Mouse (Mus musculus) midbrain, embryonic 11.5 days (tissue): ENCODE measurements around the gene Klk10. TPM values are rescaled to one million over a fixed set of nuclear protein-coding genes. Genes with fewer than 3 reads are reported as not detected.
A peak's percentile ranks its signal among the peaks of the same experiment; 100 is the strongest.

Source experiments
- ATAC-seq: fragments of 200-750 bp; cut with Nextera tagmentation; 2 replicates; pipeline ENCODE4 v1.8.0; 2017; ENCODE audit warnings: moderate TSS enrichment, moderate library complexity; ENCODE audit not compliant: low FRiP score
- DNase-seq: peaks from one replicate; pipeline ENCODE4 v3.0.0; 2015; ENCODE audit warnings: low spot score; ENCODE audit errors: missing footprints
- H3K27ac ChIP-seq: fragments of 300-500 bp; sonication (generic); 2 replicates; pipeline ENCODE4 v1.5.1; 2014; ENCODE audit warnings: low read depth, low read length
- H3K27me3 ChIP-seq: fragments of 300-500 bp; sonication (generic); 2 replicates; pipeline ENCODE4 v1.6.1; 2014; ENCODE audit warnings: mild to moderate bottlenecking, low read length, moderate library complexity, mixed read lengths; ENCODE audit not compliant: control insufficient read depth, insufficient read depth
- H3K36me3 ChIP-seq: fragments of 300-500 bp; sonication (generic); 2 replicates; pipeline ENCODE4 v1.6.1; 2014; ENCODE audit warnings: mild to moderate bottlenecking, low read length, moderate library complexity, mixed read lengths; ENCODE audit not compliant: control insufficient read depth, insufficient read depth
- H3K4me1 ChIP-seq: fragments of 300-500 bp; sonication (generic); 2 replicates; pipeline ENCODE4 v1.6.1; 2014; ENCODE audit warnings: low read length; ENCODE audit not compliant: control insufficient read depth, insufficient read depth
- H3K4me2 ChIP-seq: fragments of 300-500 bp; sonication (generic); 2 replicates; pipeline ENCODE4 v1.6.1; 2014; ENCODE audit warnings: mild to moderate bottlenecking, moderate library complexity
- H3K4me3 ChIP-seq: fragments of 300-500 bp; sonication (generic); 2 replicates; pipeline ENCODE4 v1.5.1; 2014; ENCODE audit warnings: low read depth, low read length
- H3K9ac ChIP-seq: fragments of 300-500 bp; sonication (generic); 2 replicates; pipeline ENCODE4 v1.6.1; 2014; ENCODE audit warnings: low read length
- H3K9me3 ChIP-seq: fragments of 300-500 bp; sonication (generic); 2 replicates; pipeline ENCODE4 v1.6.1; 2016; ENCODE audit warnings: low read length; ENCODE audit not compliant: control insufficient read depth
- WGBS: fragments of 180-500 bp; shearing (Covaris S2); extraction: QIAGEN DNeasy Blood & Tissue Kit; methylation state at CpG from one replicate; pipeline ENCODE4 v1.1.7; 2014; 5-methylcytosine and 5-hydroxymethylcytosine counted together
- polyA plus RNA-seq: library from polyadenylated mRNA; unstranded; fragments of >200 nt; fragmentation: Nextera tagmentation; extraction: Ambion mirVana; gene quantifications from 2 replicates; pipeline ENCODE4 v1.2.1, GENCODE M21; 2014

Gene Klk10
- polyA plus RNA-seq, 1 experiment from 2014 or later = 0.29 TPM

DNA sequence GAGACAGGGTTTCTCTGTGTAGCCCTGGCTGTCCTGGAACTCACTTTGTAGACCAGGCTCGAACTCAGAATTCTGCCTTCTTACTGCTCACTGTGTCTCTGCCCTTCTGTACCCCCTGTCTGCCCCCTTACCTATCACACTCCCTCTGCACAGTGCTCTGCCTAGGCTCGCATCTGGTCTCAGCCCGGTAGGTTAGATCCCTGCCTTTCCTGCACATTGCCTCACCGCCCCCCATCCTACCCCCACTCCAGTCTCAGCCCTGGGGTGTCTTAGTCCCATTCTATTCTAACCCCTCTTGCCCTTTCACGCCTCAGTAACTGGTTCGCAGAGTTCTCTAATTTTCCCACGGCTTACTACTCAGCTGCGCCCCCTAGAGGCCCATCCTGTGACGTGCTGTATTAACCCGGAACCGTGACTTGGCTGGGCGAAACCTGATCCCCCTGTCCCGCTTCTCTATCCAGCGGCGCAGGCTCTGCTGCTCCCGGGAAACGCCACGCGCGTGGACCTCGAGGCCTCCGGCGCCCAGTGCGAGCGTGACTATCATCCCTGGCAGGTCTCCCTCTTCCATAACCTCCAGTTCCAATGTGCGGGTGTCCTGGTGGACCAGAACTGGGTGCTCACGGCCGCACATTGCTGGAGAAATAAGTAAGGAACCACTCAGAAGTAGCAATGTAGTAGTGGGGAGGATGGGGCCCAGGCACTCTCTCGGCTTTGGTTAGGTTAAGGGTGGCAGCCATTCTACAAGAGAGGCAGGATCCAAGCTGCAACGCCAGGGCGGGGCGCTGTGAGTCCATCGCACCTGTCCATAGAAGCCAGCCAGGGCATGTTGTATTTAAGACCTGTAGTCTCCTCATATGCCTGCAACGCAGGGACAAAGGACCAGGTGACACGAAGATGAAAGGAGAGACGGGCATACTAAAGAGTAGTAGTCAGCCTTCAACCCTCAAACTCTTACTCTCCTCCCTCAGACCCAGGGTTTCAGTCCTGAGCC is 1.7 kb downstream of the Klk10 start:
- 5% methylated on average over 36 of the region's 36 CpGs for WGBS
- H3K4me2 ChIP-seq = peak overlapping the region; percentile 56

GRCm38 (mm10) chr7:43785286-43785685 is 4.5 kb downstream of the Klk10 start:
- Histone ChIP-seq H3K4me3 (no peak overlapping the region), H3K36me3 (no peaks in the 10 kb centered on the region), H3K4me1 (no peaks in the 10 kb centered on the region; the same call in 1 of the 2 replicates), H3K27me3 (no peaks in the 10 kb centered on the region), H3K4me2 (no peak overlapping the region), H3K9me3 (no peaks in the 10 kb centered on the region), H3K27ac (no peak overlapping the region), H3K9ac (no peak overlapping the region)
- 90% methylated on average over 1 of the region's 1 CpGs for WGBS
- ATAC-seq (no peak), DNase-seq (no peak)

More for the DNA sequence above, 1.7 kb downstream of the Klk10 start:
- Histone ChIP-seq H3K27me3 (no peaks in the 10 kb centered on the region), H3K9me3 (no peaks in the 10 kb centered on the region), H3K27ac (no peak overlapping the region), H3K4me3 (peak overlapping the region; percentile 17), H3K4me1 (no peaks in the 10 kb centered on the region; the same call in 1 of the 2 replicates), H3K36me3 (no peaks in the 10 kb centered on the region), H3K9ac (peak overlapping the region; percentile 57; the same call in 1 of the 2 replicates)
- ATAC-seq = peak; percentile 83
- peak; percentile 99 for DNase-seq

DNA sequence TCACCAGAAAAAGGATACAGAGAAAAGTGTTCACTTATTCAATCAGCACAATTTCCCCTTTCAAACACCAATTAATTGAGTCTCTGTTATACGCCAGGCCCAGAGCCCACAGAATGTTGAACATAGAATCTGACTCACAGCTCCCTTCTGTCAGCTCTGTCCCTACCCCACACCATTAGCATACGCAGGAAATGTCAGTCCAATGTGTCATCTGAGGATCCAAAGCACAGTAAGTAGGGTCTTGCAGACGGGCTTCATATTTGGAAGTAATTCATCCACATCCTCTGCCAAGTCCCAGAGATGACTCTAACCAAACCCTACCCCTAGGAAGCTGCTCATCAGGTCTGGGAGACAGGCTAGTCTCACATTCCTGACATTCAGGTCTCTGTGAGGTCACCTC is 7.3 kb downstream of the Klk10 start:
- no peaks in the 10 kb centered on the region for H3K27me3 ChIP-seq
- H3K9me3 ChIP-seq = no peaks in the 10 kb centered on the region
- DNase-seq = no peak
- ATAC-seq = no peak
- H3K4me1 ChIP-seq = no peaks in the 10 kb centered on the region
- H3K27ac ChIP-seq = no peak overlapping the region
- H3K9ac ChIP-seq = no peak overlapping the region
- H3K4me3 ChIP-seq = no peak overlapping the region
- H3K36me3 ChIP-seq = no peaks in the 10 kb centered on the region
- 76% methylated on average over 3 of the region's 3 CpGs for WGBS
- no peak overlapping the region for H3K4me2 ChIP-seq

DNA sequence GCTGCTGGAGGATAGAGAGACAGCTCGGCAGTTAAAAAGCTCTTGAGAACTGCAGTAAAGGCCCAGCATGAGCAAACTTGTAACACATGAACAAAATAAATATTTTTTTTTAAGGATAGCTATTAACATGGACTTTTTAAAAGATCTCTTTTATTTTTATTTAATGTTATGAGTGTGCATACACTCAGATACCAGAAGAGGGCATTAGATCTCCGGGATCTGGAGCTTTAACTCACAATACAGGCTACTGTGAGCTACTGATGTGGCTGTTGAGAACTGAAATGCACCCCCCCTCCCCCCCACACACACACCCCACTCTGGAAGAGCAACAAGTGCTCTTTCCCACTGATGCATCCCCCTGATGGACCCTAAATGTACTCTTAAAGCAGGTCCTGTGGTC is 8.5 kb downstream of the Klk10 start:
- no peak overlapping the region for H3K9ac ChIP-seq
- H3K9me3 ChIP-seq = no peaks in the 10 kb centered on the region
- H3K27me3 ChIP-seq = no peaks in the 10 kb centered on the region
- no peaks in the 10 kb centered on the region for H3K36me3 ChIP-seq
- no peak for ATAC-seq
- no peak overlapping the region for H3K27ac ChIP-seq
- no peak overlapping the region for H3K4me3 ChIP-seq
- DNase-seq = no peak
- no peaks in the 10 kb centered on the region for H3K4me1 ChIP-seq
- H3K4me2 ChIP-seq = no peak overlapping the region
- 78% methylated on average over 2 of the region's 2 CpGs for WGBS

- 82% methylated on average over 7 of the region's 7 CpGs for WGBS
- ATAC-seq = no peak
- H3K36me3 ChIP-seq = no peaks in the 10 kb centered on the region
- H3K27me3 ChIP-seq = peaks cover 13% of the 10 kb centered on the region
- no peak within 1 kb of the TSS for H3K27ac ChIP-seq
- no peak within 1 kb of the TSS for H3K9ac ChIP-seq
- no peak within 1 kb of the TSS for H3K4me2 ChIP-seq
- H3K9me3 ChIP-seq = no peaks in the 10 kb centered on the region
- H3K4me3 ChIP-seq = no peak within 1 kb of the TSS
- no peak for DNase-seq
- H3K4me1 ChIP-seq = peaks cover 3% of the 10 kb centered on the region
Observed at GRCm38 (mm10) chr7:43791591-43791990, 10.8 kb downstream of the Klk10 start, which contains the start of gene Klk9. TSS of gene Klk9 (plus strand) at chr7:43791891.

DNA sequence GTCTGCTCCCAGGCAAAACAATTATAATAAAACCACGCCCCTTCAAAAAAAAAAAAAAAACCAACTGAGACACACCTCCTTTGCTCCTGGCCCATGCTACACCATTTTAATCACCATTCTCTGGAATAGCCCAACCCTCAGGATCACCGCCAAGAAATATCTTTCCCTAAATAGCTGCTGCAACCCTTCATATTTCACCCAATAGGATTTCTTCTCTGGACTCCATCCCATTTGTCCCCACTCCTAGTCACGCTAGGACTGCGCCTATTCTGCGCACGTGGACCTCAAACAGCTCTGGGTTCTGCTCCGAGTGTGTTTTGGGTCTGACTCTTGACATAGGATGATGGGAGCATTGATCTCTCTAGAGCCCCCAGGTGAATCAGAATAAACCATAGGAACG is 15.5 kb downstream of the Klk10 start:
- no peak overlapping the region for H3K27ac ChIP-seq
- H3K4me2 ChIP-seq = peak overlapping the region; percentile 65
- no peaks in the 10 kb centered on the region for H3K36me3 ChIP-seq
- H3K27me3 ChIP-seq = peaks cover 16% of the 10 kb centered on the region
- H3K4me1 ChIP-seq = peaks cover 6% of the 10 kb centered on the region
- no peak for DNase-seq
- peak overlapping the region; percentile 34 for H3K4me3 ChIP-seq
- H3K9ac ChIP-seq = 0 out of 2 replicates have a peak overlapping the region, but pooled peaks have one; percentile 12
- ATAC-seq = no peak
- 8% methylated on average over 8 of the region's 8 CpGs for WGBS
- H3K9me3 ChIP-seq = no peaks in the 10 kb centered on the region

DNA sequence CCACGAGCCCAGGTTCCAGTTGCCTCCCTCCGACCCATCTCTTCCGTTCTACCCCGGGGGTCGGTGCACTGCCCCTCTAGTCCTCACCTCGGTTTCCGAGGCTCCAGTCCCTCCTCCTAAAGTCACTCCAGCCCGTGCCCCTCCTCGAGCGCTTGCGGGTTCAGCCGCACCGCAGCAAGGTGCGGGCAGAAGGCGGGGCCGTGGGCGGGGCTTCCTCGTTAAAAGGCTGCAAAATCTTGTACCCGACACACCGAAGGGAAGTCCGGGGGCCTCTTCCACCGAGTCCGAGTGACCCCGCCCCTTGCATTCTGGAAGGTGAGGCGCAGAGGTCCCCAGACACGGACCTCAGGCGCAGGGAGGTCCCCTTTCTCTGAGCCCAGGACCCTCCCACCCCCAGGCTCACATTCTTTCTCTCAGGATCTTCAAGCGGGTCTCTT is 16.5 kb downstream of the Klk10 start, which contains the start of gene Klk8:
Gene Klk8, plus strand, starts transcription at position 245 of the 437 bp plus-strand sequence.
- Histone ChIP-seq H3K36me3 (no peaks in the 10 kb centered on the region), H3K4me3 (peak within 1 kb of the TSS; percentile 34), H3K9ac (peak within 1 kb of the TSS; percentile 28; the same call in 1 of the 2 replicates), H3K9me3 (no peaks in the 10 kb centered on the region), H3K4me1 (peaks cover 6% of the 10 kb centered on the region), H3K27ac (no peak within 1 kb of the TSS), H3K27me3 (peaks cover 16% of the 10 kb centered on the region), H3K4me2 (peak within 1 kb of the TSS; percentile 65)
- 1% methylated on average over 28 of the region's 28 CpGs for WGBS
- DNase-seq (peak; percentile 90), ATAC-seq (peak; percentile 59; the same call in 1 of the 2 replicates)

GRCm38 (mm10) chr7:43797844-43798462 is 17.1 kb downstream of the Klk10 start:
- Histone ChIP-seq H3K27me3 (peaks cover 16% of the 10 kb centered on the region), H3K4me1 (peaks cover 6% of the 10 kb centered on the region), H3K27ac (no peak overlapping the region), H3K4me2 (peak overlapping the region; percentile 65), H3K36me3 (no peaks in the 10 kb centered on the region), H3K9ac (no peak overlapping the region), H3K9me3 (no peaks in the 10 kb centered on the region), H3K4me3 (peak overlapping the region; percentile 34; the same call in 1 of the 2 replicates)
- WGBS = 39% methylated on average over 13 of the region's 13 CpGs
- no peak for ATAC-seq
- DNase-seq = no peak
